Comparison of ENCODE assay signal across 8 mouse cellular contexts in genomic region chr2:30471795-30472720, GRCm38 (mm10). TPM values are rescaled to one million over a fixed set of nuclear protein-coding genes. Genes with fewer than 3 reads are reported as not detected.
DNase-seq lines count a peak whose midpoint lies in the region; ATAC-seq and TF ChIP-seq lines count a peak whose summit lies in the region.

No protein-coding gene starts in this region.

- peaks cover 14% of the 10 kb centered on the region for H3K79me3 ChIP-seq in C2C12 (ENCODE audit: low read depth)

- peaks cover 41% of the 10 kb centered on the region for H3K4me1 ChIP-seq in forebrain, embryonic 12.5 days
- peaks cover 46% of the 10 kb centered on the region for H3K4me1 ChIP-seq in neural tube, embryonic 15.5 days
- H3K4me1 ChIP-seq in thymus, adult 2 months (replicated peaks; ENCODE audit: control insufficient read depth, insufficient read depth, low read length), result peaks cover 33% of the 10 kb centered on the region

- WGBS in forebrain, embryonic 12.5 days, result under 1% methylated on average over 43 of the region's 51 CpGs
- whole genome bisulfite sequencing in neural tube, embryonic 15.5 days, result under 1% methylated on average over 43 of the region's 51 CpGs
- under 1% methylated on average over 47 of the region's 51 CpGs for WGBS in thymus, adult 2 months

- peak overlapping the region; percentile 95 for H3K27ac ChIP-seq in forebrain, embryonic 12.5 days
- H3K27ac ChIP-seq in neural tube, embryonic 15.5 days (replicated peaks), result peak overlapping the region; percentile 90
- no peak overlapping the region for H3K27ac ChIP-seq in thymus, adult 2 months (ENCODE audit: control insufficient read depth, insufficient read depth, low read length)

- intact Hi-C loops in heart, postnatal 10 days (cut with DNase I), result loop anchor here (2.0 to 5.0 kb wide), 5 partner anchors 71 to 241 kb away; partner anchors contain the start of gene Cstad

- peak overlapping the region; percentile 87 for H3K4me3 ChIP-seq in C2C12 (ENCODE audit: insufficient read depth, poor library complexity, severe bottlenecking)
- H3K4me3 ChIP-seq in forebrain, embryonic 12.5 days (replicated peaks), result peak overlapping the region; percentile 93
- peak overlapping the region; percentile 79 for H3K4me3 ChIP-seq in neural tube, embryonic 15.5 days (replicated peaks)
- H3K4me3 ChIP-seq in thymus, adult 2 months (ENCODE audit: control insufficient read depth, insufficient read depth, low read length), result peak overlapping the region; percentile 50

- peak; percentile 86 to 91 for DNase-seq in adrenal gland, postnatal 36 days
- peak; percentile 89 to 91 for DNase-seq in heart, postnatal 10 days
- peak; percentile 86 to 92 for DNase-seq in kidney, postnatal 4 days
- peak; percentile 94 for DNase-seq in lung, adult 18-20 months
- DNase-seq in thymus, adult 2 months, result peak; percentile 78

- H3K79me2 ChIP-seq in C2C12 (ENCODE audit: control insufficient read depth, insufficient read depth), result peaks cover 34% of the 10 kb centered on the region

- TF ChIP-seq POLR2A in thymus, adult 2 months (IDR thresholded peaks at IDR 0.05; ENCODE audit: control insufficient read depth, extremely low read depth, insufficient read depth, low read length, poor library complexity), result no peak

- H3K9me3 ChIP-seq in forebrain, embryonic 12.5 days, result no peaks in the 10 kb centered on the region
- no peaks in the 10 kb centered on the region for H3K9me3 ChIP-seq in neural tube, embryonic 15.5 days (replicated peaks)

- no peaks in the 10 kb centered on the region for H3K27me3 ChIP-seq in C2C12 (ENCODE audit: control insufficient read depth, insufficient read depth, insufficient read length)
- peaks cover 20% of the 10 kb centered on the region for H3K27me3 ChIP-seq in forebrain, embryonic 12.5 days
- H3K27me3 ChIP-seq in neural tube, embryonic 15.5 days (replicated peaks), result peaks cover 4% of the 10 kb centered on the region; the same call in 1 of the 2 replicates
- peaks cover 16% of the 10 kb centered on the region for H3K27me3 ChIP-seq in thymus, adult 2 months (ENCODE audit: control insufficient read depth, insufficient read depth, low read length)

- H3K9ac ChIP-seq in forebrain, embryonic 12.5 days, result peak overlapping the region; percentile 95
- H3K9ac ChIP-seq in neural tube, embryonic 15.5 days (replicated peaks), result peak overlapping the region; percentile 91

- peak; percentile 9; the same call in 1 of the 2 replicates for ATAC-seq in forebrain, embryonic 12.5 days (ENCODE audit: low FRiP score)
- ATAC-seq in neural tube, embryonic 15.5 days (ENCODE audit: low FRiP score), result no peak

- H3ac ChIP-seq in C2C12 (ENCODE audit: control insufficient read depth, insufficient read length, low read depth), result peak overlapping the region; percentile 80

- no peaks in the 10 kb centered on the region for H3K36me3 ChIP-seq in C2C12 (ENCODE audit: control insufficient read depth, insufficient read depth)
- H3K36me3 ChIP-seq in forebrain, embryonic 12.5 days (replicated peaks), result no peaks in the 10 kb centered on the region
- H3K36me3 ChIP-seq in neural tube, embryonic 15.5 days, result no peaks in the 10 kb centered on the region
- no peaks in the 10 kb centered on the region for H3K36me3 ChIP-seq in thymus, adult 2 months (ENCODE audit: control insufficient read depth, insufficient read depth, low read length)

- H3K4me2 ChIP-seq in forebrain, embryonic 12.5 days, result peak overlapping the region; percentile 96
- H3K4me2 ChIP-seq in neural tube, embryonic 15.5 days, result peak overlapping the region; percentile 97

- TF ChIP-seq CTCF in C2C12 (IDR thresholded peaks at IDR 0.05; ENCODE audit: control insufficient read depth, insufficient read depth, insufficient read length), result no peak
- TF ChIP-seq CTCF in thymus, adult 2 months (IDR thresholded peaks at IDR 0.05; ENCODE audit: borderline replicate concordance, control insufficient read depth, extremely low read depth, insufficient read depth, low read length, poor library complexity), result 0 out of 2 replicates have a peak, but pooled peaks have one; percentile 14

TF ChIP-seq in C2C12, 6 proteins besides CTCF, POLR2A, EP300 and RAD21:
- no peak for TF ChIP-seq FOSL1 (IDR thresholded peaks at IDR 0.05; ENCODE audit: insufficient read depth, low read length, poor library complexity, severe bottlenecking)
- no peak for TF ChIP-seq USF1 (IDR thresholded peaks at IDR 0.05; ENCODE audit: low read depth)
- peak; percentile 19 for TF ChIP-seq MAX (IDR thresholded peaks at IDR 0.05)
- TF ChIP-seq MYOG (IDR thresholded peaks at IDR 0.05; ENCODE audit: control insufficient read depth, extremely low read depth, insufficient read length), result no peak

RNA-seq across cellular contexts. Expression of gene Ier5l, which starts 2.0 kb away (rescaled TPM):
- 61.4 TPM for polyA plus RNA-seq in C2C12 (2012; fragmentation: generic; extraction: Trizol)
- total RNA-seq in adrenal gland, postnatal 36 days (2021), result 1 to 10 TPM; 3.3 to 4.5 TPM
- 2.3 and 2.7 TPM in 2 replicates for polyA plus RNA-seq in forebrain, embryonic 12.5 days (2016; fragmentation: Nextera tagmentation; extraction: Ambion mirVana)
- total RNA-seq in heart, postnatal 10 days (2021), result 10 to 100 TPM in 1 of 2 experiments, 1 to 10 TPM in 1; 9.5 to 12.2 TPM
- 1.4 and 1.9 TPM in 2 replicates for polyA plus RNA-seq in neural tube, embryonic 15.5 days (2015; fragmentation: Nextera tagmentation; extraction: Ambion mirVana)
- 7.2 and 7.7 TPM in 2 replicates for polyA plus RNA-seq in thymus, adult 2 months (2012; rRNA removed)

RNA-seq across cellular contexts. Expression of gene Ptpa, which starts 56.2 kb away (rescaled TPM):
- 213 TPM for polyA plus RNA-seq in C2C12 (2012; fragmentation: generic; extraction: Trizol)
- total RNA-seq in adrenal gland, postnatal 36 days (2021), result 100 to 1,000 TPM; 123 to 143 TPM
- 131 and 144 TPM in 2 replicates for polyA plus RNA-seq in forebrain, embryonic 12.5 days (2016; fragmentation: Nextera tagmentation; extraction: Ambion mirVana)
- 100 to 1,000 TPM; 125 to 133 TPM for total RNA-seq in heart, postnatal 10 days (2021)
- 138 and 145 TPM in 2 replicates for polyA plus RNA-seq in neural tube, embryonic 15.5 days (2015; fragmentation: Nextera tagmentation; extraction: Ambion mirVana)
- 180 and 227 TPM in 2 replicates for polyA plus RNA-seq in thymus, adult 2 months (2012; rRNA removed)

RNA-seq across cellular contexts. Expression of gene Crat, which starts 56.4 kb away (rescaled TPM):
- 22.5 TPM for polyA plus RNA-seq in C2C12 (2012; fragmentation: generic; extraction: Trizol)
- 100 to 1,000 TPM; 124 to 168 TPM for total RNA-seq in adrenal gland, postnatal 36 days (2021)
- 22.5 and 23.0 TPM in 2 replicates for polyA plus RNA-seq in forebrain, embryonic 12.5 days (2016; fragmentation: Nextera tagmentation; extraction: Ambion mirVana)
- 100 to 1,000 TPM; 448 to 485 TPM for total RNA-seq in heart, postnatal 10 days (2021)
- 21.3 and 26.8 TPM in 2 replicates for polyA plus RNA-seq in neural tube, embryonic 15.5 days (2015; fragmentation: Nextera tagmentation; extraction: Ambion mirVana)
- polyA plus RNA-seq in thymus, adult 2 months (2012; rRNA removed), result 93.9 and 96.4 TPM in 2 replicates
